Mouse (Mus musculus): ENCODE data around the gene Syt8.

Gene Syt8

GRCm38 (mm10) chr7:142408686-142409085 lies 26.0 kb upstream of the Syt8 start:
- DNase-seq (ENCODE audit: low spot score), result no peak

- no peak for DNase-seq (ENCODE audit: low spot score)
Measured at GRCm38 (mm10) chr7:142409603-142410002, 25.0 kb upstream of the Syt8 start.

DNA sequence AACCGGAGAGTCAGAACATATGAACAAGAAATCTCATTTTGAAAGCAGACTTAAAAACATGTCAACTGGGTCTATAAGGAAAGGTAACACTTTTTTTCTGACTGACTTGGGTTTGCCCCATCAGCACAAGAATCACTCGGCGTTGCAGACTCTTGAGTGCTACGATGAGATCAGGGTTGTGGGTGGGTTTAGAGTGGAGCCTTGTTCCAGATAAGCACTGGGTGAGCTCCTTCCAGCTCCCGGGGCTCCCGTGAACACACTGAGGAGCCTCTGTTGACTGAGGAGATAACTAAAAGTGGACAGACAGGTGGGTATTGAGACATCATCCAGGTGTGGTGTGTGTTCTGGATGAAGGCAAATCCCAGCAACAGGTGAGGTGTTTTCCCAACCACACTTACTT lies 21.4 kb upstream of the Syt8 start:
- DNase-seq (ENCODE audit: low spot score), result no peak

- no peak for DNase-seq (ENCODE audit: low spot score)
Measured at GRCm38 (mm10) chr7:142415314-142415713, 19.3 kb upstream of the Syt8 start.

DNA sequence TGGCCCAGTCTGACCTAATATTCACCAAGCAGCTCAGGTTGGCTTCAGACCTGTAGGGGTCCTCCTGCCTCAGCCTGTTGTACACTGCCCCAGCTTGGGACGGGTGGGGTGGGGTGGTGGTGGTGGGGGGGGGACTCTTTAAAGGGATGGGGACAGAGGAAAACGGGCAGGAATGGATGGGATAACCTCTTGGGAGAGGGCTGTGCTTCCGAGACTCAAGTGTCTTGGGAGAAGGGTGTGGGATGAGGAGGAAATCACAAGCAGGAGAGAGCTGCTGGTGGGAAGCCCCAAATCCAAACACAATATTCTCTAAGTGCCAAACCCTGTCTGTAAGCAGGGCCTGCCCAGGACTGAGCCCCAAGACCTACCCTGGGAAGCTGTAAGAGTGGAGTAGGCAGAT lies 18.4 kb upstream of the Syt8 start:
- no peak for DNase-seq (ENCODE audit: low spot score)

DNA sequence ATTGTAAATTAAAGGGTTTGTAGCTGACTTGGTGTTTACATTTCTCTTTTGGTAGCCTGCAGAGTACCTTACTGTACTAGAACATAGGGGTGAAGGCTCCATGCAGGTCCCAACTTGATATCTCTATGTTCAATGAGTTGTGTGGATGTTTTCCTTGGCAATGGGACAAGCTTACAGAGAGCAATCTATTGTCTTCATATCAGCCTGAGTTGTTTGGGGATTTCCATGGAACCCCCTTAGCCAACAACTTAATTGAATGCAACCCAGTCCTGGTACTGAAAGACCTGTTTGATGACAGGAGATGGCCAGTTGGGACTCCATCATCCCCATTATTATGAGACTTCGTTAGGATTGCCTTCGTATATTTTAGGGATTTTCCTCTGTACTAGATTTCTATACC lies 16.6 kb upstream of the Syt8 start:
- no peak for DNase-seq (ENCODE audit: low spot score)

DNA sequence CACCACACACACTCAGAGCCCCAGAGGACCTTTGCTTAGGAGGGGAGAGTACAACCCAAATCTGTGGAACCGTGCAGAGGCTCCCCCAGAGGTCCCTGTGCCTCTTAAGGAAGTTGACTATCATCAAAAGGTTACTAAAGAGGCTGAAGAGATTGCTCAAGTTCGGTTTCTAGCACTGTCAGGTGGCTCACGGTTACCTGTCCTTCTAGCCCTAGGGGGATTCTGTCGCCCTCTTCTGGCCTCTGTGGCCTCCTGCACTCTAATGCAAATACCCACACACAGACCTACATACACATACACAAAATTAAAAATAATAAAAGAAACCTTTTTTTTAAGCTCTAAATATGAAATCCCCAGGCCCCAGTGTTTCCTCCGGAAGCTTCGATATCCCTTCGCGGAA lies 16.0 kb upstream of the Syt8 start:
- DNase-seq (ENCODE audit: low spot score), result no peak

- DNase-seq (ENCODE audit: low spot score), result no peak
Measured at GRCm38 (mm10) chr7:142419887-142420286, 14.8 kb upstream of the Syt8 start.

- no peak for DNase-seq (ENCODE audit: low spot score)
Measured at GRCm38 (mm10) chr7:142421826-142422225, 12.8 kb upstream of the Syt8 start.

GRCm38 (mm10) chr7:142425641-142426213 lies 8.9 kb upstream of the Syt8 start:
- peak; percentile 65 for DNase-seq (ENCODE audit: low spot score)

- peak; percentile 85 for DNase-seq (ENCODE audit: low spot score)
Measured at GRCm38 (mm10) chr7:142428213-142428612, 6.4 kb upstream of the Syt8 start.

GRCm38 (mm10) chr7:142430160-142430678 lies 4.4 kb upstream of the Syt8 start:
- DNase-seq (ENCODE audit: low spot score), result no peak

- no peak for DNase-seq (ENCODE audit: low spot score)
Measured at GRCm38 (mm10) chr7:142431106-142431505, 3.5 kb upstream of the Syt8 start.

DNA sequence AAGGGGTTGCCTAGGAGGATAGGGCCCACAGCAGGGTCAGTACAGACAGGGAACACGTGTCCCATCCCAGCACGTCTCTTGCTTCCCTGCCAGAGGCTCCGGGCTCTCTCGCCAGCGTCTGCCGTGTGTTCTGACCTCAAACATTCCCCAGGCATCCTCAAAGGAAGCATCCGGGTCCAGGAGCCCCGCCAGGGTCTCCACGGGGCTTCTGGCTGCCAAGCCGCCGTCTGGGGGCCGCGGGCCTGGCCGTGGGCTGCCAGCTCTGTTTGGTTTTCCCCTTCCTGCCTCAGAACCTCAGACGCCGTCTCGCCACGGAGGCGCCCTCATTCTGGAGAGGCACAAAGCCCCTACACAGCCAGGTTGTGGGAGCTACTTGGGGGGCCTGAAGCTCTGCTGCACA lies 1.0 kb upstream of the Syt8 start:
- DNase-seq (ENCODE audit: low spot score), result no peak

GRCm38 (mm10) chr7:142435524-142435923 lies 874 bp downstream of the Syt8 start:
- DNase-seq (ENCODE audit: low spot score), result peak; percentile 93

GRCm38 (mm10) chr7:142437324-142437723 lies 2.7 kb downstream of the Syt8 start:
- DNase-seq (ENCODE audit: low spot score), result no peak

DNA sequence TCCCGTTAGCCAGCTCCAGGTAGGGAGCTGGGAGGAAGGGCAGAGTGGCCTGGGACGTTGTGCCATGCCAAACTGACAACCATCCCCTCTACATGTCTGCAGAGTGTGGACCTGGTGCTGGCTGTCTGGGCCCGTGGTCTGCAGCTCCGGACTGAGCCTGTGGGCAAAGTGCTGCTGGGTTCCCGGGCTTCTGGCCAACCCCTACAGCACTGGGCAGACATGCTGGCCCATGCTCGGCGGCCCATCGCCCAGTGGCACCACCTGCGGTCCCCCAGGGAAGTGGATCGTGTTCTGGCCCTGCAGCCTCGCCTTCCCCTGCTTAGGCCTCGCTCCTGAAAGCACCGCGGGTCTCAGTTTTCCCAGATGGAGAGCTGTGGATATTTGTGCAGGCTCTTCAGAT lies 5.3 kb downstream of the Syt8 start:
- DNase-seq (ENCODE audit: low spot score), result no peak

DNA sequence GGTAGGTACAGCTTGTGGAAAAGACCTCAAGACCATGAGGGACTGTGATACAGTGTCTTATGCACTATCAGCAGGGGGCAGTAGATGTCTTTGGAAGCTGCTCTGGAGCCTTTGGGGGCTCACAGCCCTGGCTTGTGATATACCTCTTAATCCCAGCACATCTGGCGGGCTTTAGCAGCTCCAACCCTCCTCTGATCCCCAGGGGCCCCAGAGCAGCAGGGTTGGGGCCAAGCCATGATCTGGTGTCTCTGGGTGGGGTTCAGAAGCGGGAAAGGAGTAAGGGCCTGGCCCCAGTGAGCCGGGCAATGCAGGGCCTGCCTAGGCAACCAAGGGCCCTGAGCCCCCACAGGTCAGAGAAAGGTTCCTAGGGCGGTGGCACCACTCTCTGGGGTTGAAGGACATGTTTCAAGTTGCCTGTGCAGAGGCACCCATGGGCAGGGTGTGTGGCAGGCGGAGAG lies 6.0 kb downstream of the Syt8 start:
- DNase-seq (ENCODE audit: low spot score), result peak; percentile 81

- DNase-seq (ENCODE audit: low spot score), result no peak
Measured at GRCm38 (mm10) chr7:142441585-142441984, 6.9 kb downstream of the Syt8 start, which contains the start of gene Tnni2. TSS of gene Tnni2 (plus strand) at chr7:142441808.

GRCm38 (mm10) chr7:142442081-142442907 lies 7.6 kb downstream of the Syt8 start:
- DNase-seq (ENCODE audit: low spot score), result no peak

DNA sequence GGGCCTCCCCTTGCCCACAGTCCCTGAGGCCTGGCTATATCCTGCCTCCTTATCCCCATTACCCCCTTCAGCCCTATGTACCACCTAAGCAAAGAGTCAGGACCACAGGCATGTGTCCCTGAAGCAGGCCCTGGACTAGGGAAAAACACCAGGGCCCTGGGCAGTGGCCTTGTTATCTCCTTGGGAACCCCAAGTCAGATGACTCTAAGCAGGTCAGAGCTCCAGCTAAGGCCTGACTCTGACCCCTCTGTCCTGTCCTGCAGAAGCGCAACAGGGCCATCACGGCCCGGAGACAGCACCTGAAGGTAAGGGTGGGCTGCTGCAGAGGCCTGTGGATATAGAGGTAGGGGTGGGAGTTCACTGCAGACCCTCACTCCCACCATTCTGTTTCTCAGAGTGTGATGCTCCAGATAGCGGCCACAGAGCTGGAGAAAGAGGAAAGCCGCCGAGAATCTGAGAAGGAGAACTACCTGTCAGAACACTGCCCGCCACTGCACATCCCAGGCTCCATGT lies 8.3 kb downstream of the Syt8 start:
- DNase-seq (ENCODE audit: low spot score), result no peak

DNA sequence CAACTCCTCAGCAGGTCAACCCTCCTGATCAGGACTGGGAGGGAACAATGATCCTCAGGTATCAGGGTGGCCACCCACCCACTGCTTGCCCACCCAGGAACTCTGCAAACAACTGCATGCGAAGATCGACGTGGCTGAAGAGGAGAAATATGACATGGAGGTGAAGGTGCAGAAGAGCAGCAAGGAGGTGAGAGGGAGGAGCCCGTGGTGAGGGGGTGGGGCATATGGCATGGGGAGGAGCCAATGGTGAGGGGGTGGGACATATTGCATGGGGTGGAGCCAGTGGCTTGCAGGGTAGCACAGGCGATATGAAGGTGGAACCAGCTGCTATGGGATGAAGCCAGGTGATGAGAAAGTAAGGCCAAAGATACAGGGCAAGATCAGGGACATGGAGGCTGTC lies 8.8 kb downstream of the Syt8 start:
- DNase-seq (ENCODE audit: low spot score), result no peak

- DNase-seq (ENCODE audit: low spot score), result no peak
Measured at GRCm38 (mm10) chr7:142444171-142444570, 9.5 kb downstream of the Syt8 start.

All from retina, embryonic 14.5 days (tissue).